33 mouse cellular contexts compared by ENCODE assay signal in genomic region chr15:3969743-3970142, GRCm38 (mm10).
"Had no signal": no experiment of that assay in that cellular context is flagged by ENCODE, and none has a peak within 500 bp of the region (broad histone marks: within the 10 kb centered on the region; RNA-seq: fewer than 3 reads in every experiment).

No protein-coding gene starts in this region.

- H3K27ac ChIP-seq: heart, adult 2 months; heart, embryonic 10.5 days; heart, embryonic 13.5 days; heart, embryonic 15.5 days; hindbrain, embryonic 10.5 days; hindbrain, embryonic 12.5 days; hindbrain, embryonic 13.5 days; hindbrain, embryonic 14.5 days; hindbrain, embryonic 15.5 days; hindbrain, postnatal 0 days; kidney, embryonic 15.5 days; kidney, postnatal 0 days; left cerebral cortex, adult 2 months had no signal

- ATAC-seq: hindbrain, embryonic 16.5 days; hindbrain, postnatal 0 days; inflammation-experienced regulatory T-cells, adult 6 months had no signal

- H3K4me3 ChIP-seq: heart, adult 2 months; heart, embryonic 10.5 days; heart, embryonic 12.5 days; heart, embryonic 13.5 days; heart, embryonic 15.5 days; hindbrain, embryonic 10.5 days; hindbrain, embryonic 12.5 days; hindbrain, embryonic 13.5 days; hindbrain, embryonic 15.5 days; kidney, embryonic 15.5 days; left cerebral cortex, adult 2 months had no signal

- H3K9me3 ChIP-seq: heart, embryonic 10.5 days; heart, embryonic 12.5 days; heart, embryonic 13.5 days; heart, embryonic 15.5 days; hindbrain, embryonic 10.5 days; hindbrain, embryonic 12.5 days; hindbrain, embryonic 13.5 days; hindbrain, embryonic 15.5 days; kidney, embryonic 15.5 days had no signal

- DNase-seq: heart, adult 2 months; heart, postnatal 10 days; heart, postnatal 14 days; heart, postnatal 36 days; heart, postnatal 4 days; kidney, adult 11 months; kidney, adult 18-20 months; kidney, adult 2 months; kidney, adult 8-10 months; kidney, adult 9 months; kidney, postnatal 10 days; kidney, postnatal 14 days; kidney, postnatal 25 days; kidney, postnatal 36 days; kidney, postnatal 4 days; layer of hippocampus, adult 9-11 months; layer of hippocampus, postnatal 36 days had no signal

- H3K27me3 ChIP-seq: heart, embryonic 12.5 days; heart, embryonic 13.5 days; heart, embryonic 15.5 days; hindbrain, embryonic 12.5 days; hindbrain, embryonic 13.5 days; hindbrain, embryonic 15.5 days; kidney, embryonic 15.5 days had no signal

- H3K9ac ChIP-seq: heart, embryonic 12.5 days; heart, embryonic 13.5 days; heart, embryonic 15.5 days; hindbrain, embryonic 12.5 days; hindbrain, embryonic 13.5 days; hindbrain, embryonic 14.5 days; hindbrain, embryonic 15.5 days; kidney, embryonic 15.5 days had no signal

- H3K36me3 ChIP-seq: hindbrain, embryonic 10.5 days; hindbrain, embryonic 12.5 days had no signal

- H3K4me2 ChIP-seq: heart, embryonic 11.5 days; heart, embryonic 12.5 days; heart, embryonic 13.5 days; heart, embryonic 15.5 days; hindbrain, embryonic 12.5 days; hindbrain, embryonic 13.5 days; hindbrain, embryonic 14.5 days; hindbrain, embryonic 15.5 days; kidney, embryonic 15.5 days had no signal

- H3K4me1 ChIP-seq: heart, embryonic 10.5 days; heart, embryonic 12.5 days; heart, embryonic 13.5 days; heart, embryonic 15.5 days; hindbrain, embryonic 10.5 days; hindbrain, embryonic 12.5 days; hindbrain, embryonic 13.5 days; hindbrain, embryonic 15.5 days; kidney, embryonic 15.5 days had no signal
